Mouse (Mus musculus) large intestine, adult 2 months (tissue): ENCODE measurements around the gene Gm21992. TPM values are rescaled to one million over a fixed set of nuclear protein-coding genes. Genes with fewer than 3 reads are reported as not detected.
A peak's percentile ranks its signal among the peaks of the same experiment; 100 is the strongest.

Experiments used
- DNase-seq: peaks from one replicate; pipeline ENCODE4 v3.0.0-alpha.2; 2012; ENCODE audit warnings: low read depth, low spot score
- WGBS: fragments of 180-500 bp; shearing (Covaris S2); methylation state at CpG from one replicate; pipeline ENCODE4 v1.1.7; 2018; 5-methylcytosine and 5-hydroxymethylcytosine counted together
- polyA plus RNA-seq: library from polyadenylated mRNA; depleted of rRNA; stranded (reverse); fragments of >200 nt; gene quantifications from 2 replicates; pipeline ENCODE4 v1.2.3, GENCODE M21; 2012

Gene Gm21992
- polyA plus RNA-seq, 1 experiment: 22.6 TPM

GRCm38 (mm10) chr19:4719351-4719764, 92.1 kb downstream of the Gm21992 start:
- peak; percentile 35 for DNase-seq
- 6% methylated on average over 5 of the region's 5 CpGs for WGBS

- 14% methylated on average over 12 of the region's 12 CpGs for WGBS
- no peak for DNase-seq
Measured at GRCm38 (mm10) chr19:4718716-4719115, 92.7 kb downstream of the Gm21992 start.

- DNase-seq: no peak
- WGBS: 38% methylated on average over 2 of the region's 2 CpGs
Measured at GRCm38 (mm10) chr19:4717281-4717680, 94.1 kb downstream of the Gm21992 start.

- DNase-seq: no peak
- 93% methylated on average over 14 of the region's 14 CpGs for WGBS
Measured at GRCm38 (mm10) chr19:4716756-4717155, 94.7 kb downstream of the Gm21992 start.

- 83% methylated on average over 3 of the region's 3 CpGs for WGBS
- no peak for DNase-seq
Measured at GRCm38 (mm10) chr19:4713886-4714285, 97.5 kb downstream of the Gm21992 start.

- 61% methylated on average over 13 of the region's 13 CpGs for WGBS
- DNase-seq: no peak
Measured at GRCm38 (mm10) chr19:4712781-4713526, 98.5 kb downstream of the Gm21992 start.

- no peak for DNase-seq
- 3% methylated on average over 60 of the region's 60 CpGs for WGBS
Measured at GRCm38 (mm10) chr19:4712156-4712780, 99.1 kb downstream of the Gm21992 start.

- no peak for DNase-seq
- WGBS: 5% methylated on average over 61 of the region's 65 CpGs
Measured at GRCm38 (mm10) chr19:4711601-4712155, 99.7 kb downstream of the Gm21992 start.

- whole genome bisulfite sequencing: 64% methylated on average over 13 of the region's 13 CpGs
Measured at GRCm38 (mm10) chr19:4711098-4711600, 100.3 kb downstream of the Gm21992 start, which contains the start of gene Sptbn2. Gene Sptbn2, plus strand, starts transcription at chr19:4711167.

GRCm38 (mm10) chr19:4708765-4709164, 102.6 kb downstream of the Gm21992 start:
- DNase-seq: no peak
- WGBS: 64% methylated on average over 10 of the region's 10 CpGs

More at GRCm38 (mm10) chr19:4711098-4711600, 100.3 kb downstream of the Gm21992 start, which contains the start of gene Sptbn2:
- no peak for DNase-seq

- WGBS: 20% methylated on average over 7 of the region's 7 CpGs
- DNase-seq: no peak
Measured at GRCm38 (mm10) chr19:4701221-4701620, 110.2 kb downstream of the Gm21992 start.

GRCm38 (mm10) chr19:4700656-4701055, 110.8 kb downstream of the Gm21992 start:
- no peak for DNase-seq
- WGBS: 75% methylated on average over 8 of the region's 8 CpGs

- no peak for DNase-seq
- WGBS: 61% methylated on average over 5 of the region's 5 CpGs
Measured at GRCm38 (mm10) chr19:4699821-4700220, 111.6 kb downstream of the Gm21992 start.

- DNase-seq: no peak
- WGBS: 20% methylated on average over 8 of the region's 8 CpGs
Measured at GRCm38 (mm10) chr19:4698856-4699255, 112.6 kb downstream of the Gm21992 start.

GRCm38 (mm10) chr19:4698205-4698677, 113.2 kb downstream of the Gm21992 start, which contains the start of gene Gm960:
Gene Gm960, minus strand, starts transcription at chr19:4698668.
- no peak for DNase-seq

GRCm38 (mm10) chr19:4697721-4698120, 113.7 kb downstream of the Gm21992 start:
- WGBS: 80% methylated on average over 9 of the region's 9 CpGs
- no peak for DNase-seq

More at GRCm38 (mm10) chr19:4698205-4698677, 113.2 kb downstream of the Gm21992 start, which contains the start of gene Gm960:
- under 1% methylated on average over 40 of the region's 40 CpGs for WGBS

GRCm38 (mm10) chr19:4697121-4697520, 114.3 kb downstream of the Gm21992 start:
- WGBS: 87% methylated on average over 3 of the region's 3 CpGs

GRCm38 (mm10) chr19:4694346-4694745, 117.1 kb downstream of the Gm21992 start:
- DNase-seq: no peak
- 44% methylated on average over 3 of the region's 3 CpGs for WGBS

More at GRCm38 (mm10) chr19:4697121-4697520, 114.3 kb downstream of the Gm21992 start:
- DNase-seq: no peak
